Mouse (Mus musculus): ENCODE data around the gene Pla2g5. TPM values are rescaled to one million over a fixed set of nuclear protein-coding genes. Genes with fewer than 3 reads are reported as not detected.
A peak's percentile ranks its signal among the peaks of the same experiment; 100 is the strongest.
"Not testable (repeated sequence)": the region's sequence is repeated elsewhere in the genome, so short reads cannot be mapped to it uniquely, and the experiment has no call there.

The Pla2g5 gene
- 0.22 and 0.37 TPM in 2 replicates for polyA plus RNA-seq (2016; fragmentation: Nextera tagmentation; extraction: Ambion mirVana)

GRCm38 (mm10) chr4:138863344-138863998, at the start of gene Pla2g5:
TSS of gene Pla2g5 (minus strand) at chr4:138863482.
- H3K4me3 ChIP-seq, result no peak within 1 kb of the TSS
- H3K27me3 ChIP-seq (ENCODE audit: low read depth, poor library complexity, severe bottlenecking), result no peaks in the 10 kb centered on the region
- peaks cover 19% of the 10 kb centered on the region for H3K4me1 ChIP-seq
- 77% methylated on average over 10 of the region's 10 CpGs for WGBS
- DNase-seq (ENCODE audit: low spot score), result no peak
- H3K36me3 ChIP-seq, result no peaks in the 10 kb centered on the region
- no peak within 1 kb of the TSS for H3K27ac ChIP-seq (replicated peaks)
- H3K9me3 ChIP-seq (replicated peaks), result no peaks in the 10 kb centered on the region

DNA sequence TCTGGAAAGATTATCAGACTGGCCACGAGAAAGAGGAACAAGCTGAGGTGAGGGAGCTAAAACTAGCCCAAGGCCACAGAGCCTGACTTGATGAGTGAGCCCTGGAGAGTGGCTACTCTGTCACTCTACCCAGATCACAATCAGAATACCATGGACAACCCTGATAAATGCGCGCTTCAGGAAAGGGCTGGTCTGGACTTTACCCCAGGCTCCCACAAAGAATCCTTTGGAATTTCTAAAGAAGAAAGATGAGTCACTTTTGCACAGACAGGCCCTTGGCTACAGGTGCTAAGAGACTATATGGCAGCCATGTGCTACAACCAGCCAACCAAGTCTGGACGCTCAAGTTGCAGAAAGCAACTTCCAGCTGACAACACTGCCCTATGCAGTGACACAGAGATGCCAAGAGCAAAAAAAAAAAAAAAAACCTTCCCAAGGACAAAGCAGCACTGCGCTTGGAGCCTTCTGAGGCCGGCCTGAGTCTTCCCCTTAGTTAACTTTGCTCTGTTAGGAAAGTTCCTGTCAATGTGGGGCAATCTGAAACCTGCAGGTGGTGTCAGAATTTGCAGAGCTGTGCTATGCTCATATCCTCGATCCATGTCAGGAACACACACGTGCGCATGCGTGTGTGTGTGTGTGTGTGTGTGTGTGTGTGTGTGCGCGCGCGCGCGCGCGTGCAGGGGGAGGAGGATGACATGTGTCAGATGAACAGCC, 42.5 kb upstream of the Pla2g5 start:
- Histone ChIP-seq H3K9me3 (replicated peaks) (no peaks in the 10 kb centered on the region), H3K4me3 (no peak overlapping the region), H3K36me3 (peaks cover 92% of the 10 kb centered on the region), H3K27me3 (ENCODE audit: low read depth, poor library complexity, severe bottlenecking) (no peaks in the 10 kb centered on the region), H3K4me1 (0 out of 2 replicates have a peak, but pooled peaks cover 3% of the 10 kb centered on the region), H3K27ac (replicated peaks) (no peak overlapping the region)
- DNase-seq (ENCODE audit: low spot score), result no peak
- 95% methylated on average over 18 of the region's 18 CpGs for WGBS

DNA sequence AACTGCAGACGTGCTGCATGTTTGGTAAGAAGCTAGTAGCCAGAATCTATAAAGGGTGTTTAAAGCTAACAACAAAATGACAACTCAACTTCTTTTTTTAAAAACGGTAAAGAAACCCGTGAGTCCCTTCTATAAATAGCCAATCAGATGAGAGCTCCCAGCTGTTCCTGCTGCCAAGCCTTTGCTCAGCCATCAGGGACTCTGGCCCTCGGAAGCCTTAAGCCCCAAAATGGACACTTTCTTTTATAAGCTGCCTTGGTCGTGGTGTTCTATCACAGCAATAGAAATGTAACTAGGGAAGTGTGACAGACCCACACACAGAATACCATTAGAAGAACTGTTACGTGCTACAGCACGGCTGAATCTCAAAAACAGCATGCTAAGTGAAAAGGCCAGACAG, 36.1 kb upstream of the Pla2g5 start:
- Histone ChIP-seq H3K27me3 (ENCODE audit: low read depth, poor library complexity, severe bottlenecking) (no peaks in the 10 kb centered on the region), H3K4me1 (no peaks in the 10 kb centered on the region), H3K9me3 (replicated peaks) (no peaks in the 10 kb centered on the region), H3K4me3 (no peak overlapping the region), H3K27ac (replicated peaks) (no peak overlapping the region), H3K36me3 (peaks cover 97% of the 10 kb centered on the region)
- no peak for DNase-seq (ENCODE audit: low spot score)
- 89% methylated on average over 7 of the region's 7 CpGs for WGBS

DNA sequence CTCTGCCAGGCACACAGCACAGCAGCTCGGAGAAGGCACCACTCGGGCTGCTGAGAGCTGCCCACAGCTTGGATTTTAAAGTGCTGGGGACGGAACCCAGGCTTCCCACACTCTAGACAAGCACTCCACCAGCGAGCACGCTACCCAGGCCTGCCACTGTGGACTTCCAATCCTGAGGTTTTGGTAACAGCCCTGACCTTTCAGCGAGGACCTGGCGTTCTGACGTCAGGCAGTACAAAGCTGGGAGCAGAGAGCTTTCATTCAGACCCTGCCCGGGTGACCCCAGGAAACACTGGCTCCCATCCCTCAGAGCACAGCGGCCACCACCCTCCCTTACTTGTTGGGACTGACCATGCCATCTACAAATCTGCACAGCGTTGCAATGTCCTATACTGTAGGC, 30.5 kb upstream of the Pla2g5 start:
- not testable (repeated sequence) for H3K27ac ChIP-seq (replicated peaks); H3K4me1 ChIP-seq; DNase-seq (ENCODE audit: low spot score); H3K9me3 ChIP-seq (replicated peaks); H3K4me3 ChIP-seq; H3K27me3 ChIP-seq (ENCODE audit: low read depth, poor library complexity, severe bottlenecking)
- 90% methylated on average over 11 of the region's 11 CpGs for WGBS
- peaks cover 74% of the 10 kb centered on the region for H3K36me3 ChIP-seq

- Histone ChIP-seq H3K36me3 (peaks cover 63% of the 10 kb centered on the region), H3K4me3 (no peak overlapping the region), H3K27me3 (ENCODE audit: low read depth, poor library complexity, severe bottlenecking) (no peaks in the 10 kb centered on the region), H3K9me3 (replicated peaks) (no peaks in the 10 kb centered on the region), H3K4me1 (peaks cover 15% of the 10 kb centered on the region), H3K27ac (replicated peaks) (no peak overlapping the region)
- WGBS, result 90% methylated on average over 6 of the region's 6 CpGs
- DNase-seq (ENCODE audit: low spot score), result no peak
Observed at GRCm38 (mm10) chr4:138892655-138893054, 29.4 kb upstream of the Pla2g5 start.

GRCm38 (mm10) chr4:138889635-138890034, 26.4 kb upstream of the Pla2g5 start:
- Histone ChIP-seq H3K27me3 (ENCODE audit: low read depth, poor library complexity, severe bottlenecking) (no peaks in the 10 kb centered on the region), H3K36me3 (peaks cover 32% of the 10 kb centered on the region), H3K9me3 (replicated peaks) (no peaks in the 10 kb centered on the region), H3K4me3 (no peak overlapping the region), H3K4me1 (peaks cover 21% of the 10 kb centered on the region), H3K27ac (replicated peaks) (0 out of 2 replicates have a peak overlapping the region, but pooled peaks have one; percentile 0)
- WGBS, result 81% methylated on average over 8 of the region's 8 CpGs
- DNase-seq (ENCODE audit: low spot score), result no peak

GRCm38 (mm10) chr4:138889165-138889564, 25.9 kb upstream of the Pla2g5 start:
- no peak for DNase-seq (ENCODE audit: low spot score)
- Histone ChIP-seq H3K27me3 (ENCODE audit: low read depth, poor library complexity, severe bottlenecking) (no peaks in the 10 kb centered on the region), H3K36me3 (peaks cover 28% of the 10 kb centered on the region), H3K4me1 (peaks cover 21% of the 10 kb centered on the region), H3K4me3 (no peak overlapping the region), H3K9me3 (replicated peaks) (no peaks in the 10 kb centered on the region), H3K27ac (replicated peaks) (0 out of 2 replicates have a peak overlapping the region, but pooled peaks have one; percentile 0)
- WGBS, result 65% methylated on average over 7 of the region's 7 CpGs

DNA sequence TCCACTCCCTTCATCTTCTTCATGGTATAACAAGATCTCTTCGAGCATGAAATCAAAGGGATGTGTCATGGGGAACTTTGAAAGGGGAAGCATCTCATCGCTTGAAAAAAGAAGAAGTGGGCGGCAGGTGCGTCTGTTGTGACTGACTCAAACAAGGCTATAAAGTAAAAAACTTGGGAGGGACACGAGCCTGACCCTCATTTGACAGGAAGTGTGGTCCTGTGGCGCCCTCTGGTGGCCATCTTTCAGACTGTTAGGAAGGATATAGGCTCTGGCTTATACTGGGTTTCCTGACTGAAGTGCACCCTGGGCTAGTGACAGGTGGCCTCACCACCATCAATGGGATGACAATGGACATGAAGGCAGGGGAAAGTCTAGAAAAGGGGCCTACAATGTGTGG, 21.0 kb upstream of the Pla2g5 start:
- no peaks in the 10 kb centered on the region for H3K9me3 ChIP-seq (replicated peaks)
- no peak overlapping the region for H3K4me3 ChIP-seq
- H3K27me3 ChIP-seq (ENCODE audit: low read depth, poor library complexity, severe bottlenecking), result peaks cover 36% of the 10 kb centered on the region
- WGBS, result 22% methylated on average over 6 of the region's 6 CpGs
- H3K4me1 ChIP-seq, result peaks cover 26% of the 10 kb centered on the region
- no peaks in the 10 kb centered on the region for H3K36me3 ChIP-seq
- peak; percentile 82 for DNase-seq (ENCODE audit: low spot score)
- no peak overlapping the region for H3K27ac ChIP-seq (replicated peaks)

DNA sequence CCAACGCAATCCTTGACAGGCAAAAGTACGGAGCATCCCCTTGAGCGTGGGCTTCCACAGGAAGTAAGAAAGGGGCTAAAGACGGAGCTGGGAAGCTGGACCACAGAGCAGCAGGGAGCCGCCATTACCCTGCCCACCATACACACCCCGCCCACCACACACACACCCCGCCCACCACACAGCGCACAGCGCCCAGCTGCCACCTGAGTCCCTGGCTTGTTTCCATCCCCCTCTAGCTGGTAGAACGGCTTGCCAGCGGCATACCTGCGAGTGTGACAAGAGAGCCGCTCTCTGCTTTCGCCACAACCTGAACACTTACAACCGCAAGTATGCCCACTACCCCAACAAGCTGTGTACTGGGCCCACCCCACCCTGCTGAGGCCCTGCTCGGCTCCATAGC, 18.9 kb upstream of the Pla2g5 start:
- Histone ChIP-seq H3K4me3 (peak overlapping the region; percentile 30; the same call in 1 of the 2 replicates), H3K27ac (replicated peaks) (no peak overlapping the region), H3K9me3 (replicated peaks) (no peaks in the 10 kb centered on the region), H3K27me3 (ENCODE audit: low read depth, poor library complexity, severe bottlenecking) (peaks cover 37% of the 10 kb centered on the region), H3K36me3 (no peaks in the 10 kb centered on the region), H3K4me1 (peaks cover 21% of the 10 kb centered on the region)
- DNase-seq (ENCODE audit: low spot score), result no peak
- 14% methylated on average over 16 of the region's 16 CpGs for WGBS

GRCm38 (mm10) chr4:138880811-138881584, 17.7 kb upstream of the Pla2g5 start:
- no peak overlapping the region for H3K4me3 ChIP-seq
- 84% methylated on average over 7 of the region's 7 CpGs for WGBS
- no peaks in the 10 kb centered on the region for H3K9me3 ChIP-seq (replicated peaks)
- no peaks in the 10 kb centered on the region for H3K36me3 ChIP-seq
- H3K27me3 ChIP-seq (ENCODE audit: low read depth, poor library complexity, severe bottlenecking), result peaks cover 37% of the 10 kb centered on the region
- H3K4me1 ChIP-seq, result peaks cover 20% of the 10 kb centered on the region
- no peak overlapping the region for H3K27ac ChIP-seq (replicated peaks)
- no peak for DNase-seq (ENCODE audit: low spot score)

- Histone ChIP-seq H3K4me1 (peaks cover 20% of the 10 kb centered on the region), H3K9me3 (replicated peaks) (no peaks in the 10 kb centered on the region), H3K36me3 (no peaks in the 10 kb centered on the region), H3K27ac (replicated peaks) (no peak overlapping the region), H3K27me3 (ENCODE audit: low read depth, poor library complexity, severe bottlenecking) (peaks cover 37% of the 10 kb centered on the region), H3K4me3 (no peak overlapping the region)
- no peak for DNase-seq (ENCODE audit: low spot score)
- WGBS, result 93% methylated on average over 11 of the region's 11 CpGs
Observed at GRCm38 (mm10) chr4:138879808-138880207, 16.5 kb upstream of the Pla2g5 start.

GRCm38 (mm10) chr4:138878783-138879182, 15.5 kb upstream of the Pla2g5 start:
- H3K27ac ChIP-seq (replicated peaks), result 0 out of 2 replicates have a peak overlapping the region, but pooled peaks have one; percentile 15
- H3K4me3 ChIP-seq, result no peak overlapping the region
- H3K4me1 ChIP-seq, result peaks cover 20% of the 10 kb centered on the region
- H3K9me3 ChIP-seq (replicated peaks), result no peaks in the 10 kb centered on the region
- no peaks in the 10 kb centered on the region for H3K36me3 ChIP-seq
- DNase-seq (ENCODE audit: low spot score), result no peak
- WGBS, result 75% methylated on average over 8 of the region's 8 CpGs
- H3K27me3 ChIP-seq (ENCODE audit: low read depth, poor library complexity, severe bottlenecking), result peaks cover 37% of the 10 kb centered on the region

Data from midbrain, embryonic 10.5 days (tissue).